Comparison of ENCODE assay signal across 10 mouse cellular contexts in genomic region chr6:6859950-6860410, GRCm38 (mm10). TPM values are rescaled to one million over a fixed set of nuclear protein-coding genes. Genes with fewer than 3 reads are reported as not detected.
DNase-seq lines count a peak whose midpoint lies in the region; ATAC-seq and TF ChIP-seq lines count a peak whose summit lies in the region.
"Had no signal": no experiment of that assay in that cellular context is flagged by ENCODE, and none has a peak within 500 bp of the region (broad histone marks: within the 10 kb centered on the region; RNA-seq: fewer than 3 reads in every experiment).

No protein-coding gene starts in this region.

- H3K4me1 ChIP-seq in hindbrain, embryonic 12.5 days: peaks cover 23% of the 10 kb centered on the region
- peaks cover 17% of the 10 kb centered on the region for H3K4me1 ChIP-seq in hindbrain, embryonic 13.5 days (replicated peaks)
- peaks cover 70% of the 10 kb centered on the region for H3K4me1 ChIP-seq in E14TG2a.4 (replicated peaks; ENCODE audit: low read depth, low read length)
- peaks cover 10% of the 10 kb centered on the region; the same call in 1 of the 2 replicates for H3K4me1 ChIP-seq in embryonic facial prominence, embryonic 14.5 days (ENCODE audit: control insufficient read depth, insufficient read depth, low read length)
- peaks cover 42% of the 10 kb centered on the region for H3K4me1 ChIP-seq in limb, embryonic 12.5 days (replicated peaks)

- no peaks in the 10 kb centered on the region for H3K36me3 ChIP-seq in hindbrain, embryonic 12.5 days
- H3K36me3 ChIP-seq in hindbrain, embryonic 13.5 days: no peaks in the 10 kb centered on the region
- H3K36me3 ChIP-seq in E14TG2a.4 (ENCODE audit: insufficient read depth, low read length): no peaks in the 10 kb centered on the region
- no peaks in the 10 kb centered on the region for H3K36me3 ChIP-seq in embryonic facial prominence, embryonic 14.5 days (ENCODE audit: control insufficient read depth, insufficient read depth, low read length)
- no peaks in the 10 kb centered on the region for H3K36me3 ChIP-seq in limb, embryonic 12.5 days
- H3K36me3 ChIP-seq: G1E had no signal

- no peak overlapping the region for H3K27ac ChIP-seq in hindbrain, embryonic 12.5 days
- H3K27ac ChIP-seq in hindbrain, embryonic 13.5 days: no peak overlapping the region
- H3K27ac ChIP-seq in embryonic facial prominence, embryonic 14.5 days (replicated peaks; ENCODE audit: low read depth, low read length): peak overlapping the region; percentile 77
- no peak overlapping the region for H3K27ac ChIP-seq in limb, embryonic 12.5 days

- under 1% methylated on average over 21 of the region's 21 CpGs for WGBS in hindbrain, embryonic 12.5 days
- under 1% methylated on average over 21 of the region's 21 CpGs for WGBS in hindbrain, embryonic 13.5 days
- WGBS in embryonic facial prominence, embryonic 14.5 days: 3% methylated on average over 21 of the region's 21 CpGs
- under 1% methylated on average over 21 of the region's 21 CpGs for WGBS in limb, embryonic 12.5 days

- H3K9ac ChIP-seq in hindbrain, embryonic 12.5 days: no peak overlapping the region
- no peak overlapping the region for H3K9ac ChIP-seq in hindbrain, embryonic 13.5 days
- H3K9ac ChIP-seq in embryonic facial prominence, embryonic 14.5 days (ENCODE audit: low read depth, low read length): peak overlapping the region; percentile 67
- H3K9ac ChIP-seq in limb, embryonic 12.5 days (replicated peaks): no peak overlapping the region

- peaks cover 91% of the 10 kb centered on the region for H3K27me3 ChIP-seq in hindbrain, embryonic 12.5 days
- peaks cover 95% of the 10 kb centered on the region for H3K27me3 ChIP-seq in hindbrain, embryonic 13.5 days
- H3K27me3 ChIP-seq in E14TG2a.4 (ENCODE audit: insufficient read depth, low read length): peaks cover 92% of the 10 kb centered on the region
- peaks cover 95% of the 10 kb centered on the region for H3K27me3 ChIP-seq in embryonic facial prominence, embryonic 14.5 days (replicated peaks; ENCODE audit: control insufficient read depth, insufficient read depth, low read length)
- H3K27me3 ChIP-seq in limb, embryonic 12.5 days: peaks cover 91% of the 10 kb centered on the region

- no peak overlapping the region; the same call in 1 of the 2 replicates for H3K4me2 ChIP-seq in hindbrain, embryonic 12.5 days (replicated peaks)
- no peak overlapping the region for H3K4me2 ChIP-seq in hindbrain, embryonic 13.5 days
- peak overlapping the region; percentile 72 for H3K4me2 ChIP-seq in embryonic facial prominence, embryonic 14.5 days (ENCODE audit: low read depth, low read length)
- peak overlapping the region; percentile 48 for H3K4me2 ChIP-seq in limb, embryonic 12.5 days

- no peaks in the 10 kb centered on the region for H3K9me3 ChIP-seq in hindbrain, embryonic 12.5 days (replicated peaks)
- H3K9me3 ChIP-seq in hindbrain, embryonic 13.5 days: no peaks in the 10 kb centered on the region
- no peaks in the 10 kb centered on the region for H3K9me3 ChIP-seq in E14TG2a.4 (ENCODE audit: low read length)
- no peaks in the 10 kb centered on the region for H3K9me3 ChIP-seq in embryonic facial prominence, embryonic 14.5 days (ENCODE audit: control insufficient read depth, low read length)
- no peaks in the 10 kb centered on the region for H3K9me3 ChIP-seq in limb, embryonic 12.5 days
- H3K9me3 ChIP-seq: G1E had no signal

- H3K4me3 ChIP-seq in hindbrain, embryonic 12.5 days: 0 out of 2 replicates have a peak overlapping the region, but pooled peaks have one; percentile 0
- H3K4me3 ChIP-seq in hindbrain, embryonic 13.5 days: no peak overlapping the region
- peak overlapping the region; percentile 52 for H3K4me3 ChIP-seq in E14TG2a.4 (replicated peaks; ENCODE audit: low read length)
- H3K4me3 ChIP-seq in embryonic facial prominence, embryonic 14.5 days (ENCODE audit: low read depth, low read length): peak overlapping the region; percentile 38
- peak overlapping the region; percentile 23 for H3K4me3 ChIP-seq in limb, embryonic 12.5 days (replicated peaks)

- ATAC-seq in hindbrain, embryonic 12.5 days (ENCODE audit: low FRiP score): no peak
- ATAC-seq in hindbrain, embryonic 13.5 days (ENCODE audit: low FRiP score): no peak
- ATAC-seq in embryonic facial prominence, embryonic 14.5 days (ENCODE audit: low read depth): no peak
- no peak for ATAC-seq in limb, embryonic 12.5 days (ENCODE audit: insufficient number of reproducible peaks, insufficient read depth, low FRiP score, low TSS enrichment, low read depth)

- DNase-seq in embryonic facial prominence, embryonic 14.5 days (ENCODE audit: low spot score): no peak
- DNase-seq in adrenal gland, postnatal 14 days: no peak
- DNase-seq in B cell, adult 2 months: no peak
- no peak for DNase-seq in retina, embryonic 14.5 days (ENCODE audit: low spot score)

- TF ChIP-seq CTCF in E14TG2a.4 (conservative IDR thresholded peaks at IDR 0.05; ENCODE audit: low read length): no peak

RNA-seq across cellular contexts. Expression of gene Dlx6, which starts 3.2 kb away (rescaled TPM):
- 1.0 and 2.6 TPM in 2 replicates for polyA plus RNA-seq in hindbrain, embryonic 12.5 days (2016; fragmentation: Nextera tagmentation; extraction: Ambion mirVana)
- 0.18 TPM in 1 of 2 replicates, not detected in the other for polyA plus RNA-seq in hindbrain, embryonic 13.5 days (2015; fragmentation: Nextera tagmentation; extraction: Ambion mirVana)
- 2.8 and 3.7 TPM in 2 replicates for polyA plus RNA-seq in embryonic facial prominence, embryonic 14.5 days (2014; fragmentation: Nextera tagmentation; extraction: Ambion mirVana)
- 2.2 and 2.5 TPM in 2 replicates for polyA plus RNA-seq in limb, embryonic 12.5 days (2016; fragmentation: Nextera tagmentation; extraction: Ambion mirVana)
- not detected in 2 replicates for total RNA-seq in adrenal gland, postnatal 14 days (2021)
- polyA plus RNA-seq: G1E; neural tube, embryonic 14.5 days had no signal

RNA-seq across cellular contexts. Expression of gene Dlx5, which starts 21.9 kb away (rescaled TPM):
- polyA plus RNA-seq in hindbrain, embryonic 12.5 days (2016; fragmentation: Nextera tagmentation; extraction: Ambion mirVana): 10.7 and 19.2 TPM in 2 replicates
- 1.3 and 1.9 TPM in 2 replicates for polyA plus RNA-seq in hindbrain, embryonic 13.5 days (2015; fragmentation: Nextera tagmentation; extraction: Ambion mirVana)
- 38.0 and 40.2 TPM in 2 replicates for polyA plus RNA-seq in embryonic facial prominence, embryonic 14.5 days (2014; fragmentation: Nextera tagmentation; extraction: Ambion mirVana)
- polyA plus RNA-seq in limb, embryonic 12.5 days (2016; fragmentation: Nextera tagmentation; extraction: Ambion mirVana): 33.9 and 42.5 TPM in 2 replicates
- total RNA-seq in adrenal gland, postnatal 14 days (2021): 0.26 and 0.96 TPM in 2 replicates
- total RNA-seq: G1E had no signal
- polyA plus RNA-seq: G1E; neural tube, embryonic 14.5 days had no signal

Comparison
In these comparisons a context has a peak if more than half of its experiments do, and no peak if none do; other contexts are left out.
1. H3K4me2 ChIP-seq: peak in embryonic facial prominence, embryonic 14.5 days (single experiment) and limb, embryonic 12.5 days (single experiment); none in hindbrain, embryonic 12.5 days (single experiment) and hindbrain, embryonic 13.5 days (single experiment).